Mouse (Mus musculus) liver, embryonic 13.5 days (tissue): ENCODE measurements around the gene Htr3a. TPM values are rescaled to one million over a fixed set of nuclear protein-coding genes. Genes with fewer than 3 reads are reported as not detected.

Source experiments
- polyA plus RNA-seq: library from polyadenylated mRNA; unstranded; fragments of >200 nt; fragmentation: Nextera tagmentation; extraction: Ambion mirVana; gene quantifications from 2 replicates; pipeline ENCODE4 v1.2.1, GENCODE M21; 2015

The Htr3a gene
- polyA plus RNA-seq, 1 experiment from 2014 or later: 0.05 TPM

Other genes starting within 250 kb of the Htr3a start
- gene Zbtb16, start 74.9 kb downstream of the Htr3a start, polyA plus RNA-seq: 0.74 and 0.77 TPM in 2 replicates
- gene Htr3b, start 53.9 kb upstream of the Htr3a start, polyA plus RNA-seq: not detected in 2 replicates
- gene Usp28, start 74.3 kb upstream of the Htr3a start, polyA plus RNA-seq: 4.6 and 6.4 TPM in 2 replicates
- gene Zw10, start 144.5 kb upstream of the Htr3a start, polyA plus RNA-seq: 24.0 and 29.3 TPM in 2 replicates
- gene Tmprss5, start 170.2 kb upstream of the Htr3a start, polyA plus RNA-seq: not detected in 2 replicates